Mouse (Mus musculus) E14TG2a.4 (cell line): Measurements from ENCODE around the gene BC048562.

ENCODE experiments used
- CTCF ChIP-seq: conservative IDR thresholded peaks from 2 replicates; pipeline ENCODE4 v1.5.1; 2014; ENCODE audit warnings: low read length
- NANOG ChIP-seq: IDR thresholded peaks from 2 replicates; pipeline ENCODE4 v1.6.1; 2014; ENCODE audit warnings: borderline replicate concordance, low read length, mixed read lengths

GRCm38 (mm10) chr9:108450292-108451169, 14.2 kb downstream of the BC048562 start:
- TF ChIP-seq CTCF: no peak
- no peak for TF ChIP-seq NANOG
